Mouse (Mus musculus) small intestine, adult 2 months (tissue): ENCODE measurements around the gene Dnajc30. TPM values are rescaled to one million over a fixed set of nuclear protein-coding genes. Genes with fewer than 3 reads are reported as not detected.

Experiments
- H3K27ac ChIP-seq: fragments of 200-500 bp; 2 replicates; pipeline ENCODE4 v1.5.1; 2012; ENCODE audit warnings: low read depth, low read length, control low read depth, inconsistent platforms; ENCODE audit not compliant: insufficient read depth
- H3K27me3 ChIP-seq: fragments of 200-500 bp; 2 replicates; pipeline ENCODE4 v1.6.1; 2012; ENCODE audit warnings: mild to moderate bottlenecking, moderate library complexity, low read length, inconsistent platforms; ENCODE audit not compliant: control insufficient read depth, insufficient read depth
- H3K36me3 ChIP-seq: fragments of 200-500 bp; 2 replicates; pipeline ENCODE4 v1.6.1; 2012; ENCODE audit warnings: mild to moderate bottlenecking, low read length, control low read depth, inconsistent platforms; ENCODE audit not compliant: control insufficient read depth, insufficient read depth
- H3K4me1 ChIP-seq: fragments of 200-500 bp; 2 replicates; pipeline ENCODE4 v1.6.1; 2012; ENCODE audit warnings: low read length, inconsistent platforms, mixed read lengths; ENCODE audit not compliant: control insufficient read depth, insufficient read depth, insufficient read length
- H3K4me3 ChIP-seq: fragments of 200-500 bp; 2 replicates; pipeline ENCODE4 v1.5.1; 2012; ENCODE audit warnings: low read depth, mild to moderate bottlenecking, control low read depth, inconsistent platforms, low read length, moderate library complexity
- CTCF ChIP-seq: fragments of 200-500 bp; IDR thresholded peaks from 2 replicates; pipeline ENCODE4 v1.5.1; 2012; ENCODE audit warnings: low read depth, mild to moderate bottlenecking, control low read depth, inconsistent platforms, low read length, moderate library complexity, mixed read lengths; ENCODE audit not compliant: insufficient replicate concordance, insufficient read length; ENCODE audit errors: extremely low read depth
- POLR2A ChIP-seq: fragments of 200-500 bp; IDR thresholded peaks from 2 replicates; pipeline ENCODE4 v1.6.1; 2012; ENCODE audit warnings: low read depth, mild to moderate bottlenecking, control low read depth, inconsistent platforms, low read length, moderate library complexity
- WGBS: fragments of 180-500 bp; shearing (Covaris S2); methylation state at CpG from one replicate; pipeline ENCODE4 v1.1.7; 2018; 5-methylcytosine and 5-hydroxymethylcytosine counted together
- polyA plus RNA-seq: library from polyadenylated mRNA; depleted of rRNA; stranded (reverse); fragments of >200 nt; gene quantifications from 2 replicates; pipeline ENCODE4 v1.2.3, GENCODE M21; 2012; rRNA removed

Dnajc30 gene
- 30.1 and 46.4 TPM in 2 replicates for polyA plus RNA-seq

GRCm38 (mm10) chr5:135063629-135064381, at the start of gene Dnajc30:
Dnajc30 (plus strand) TSS chr5:135064202.
- Histone ChIP-seq H3K4me1 (peaks cover 4% of the 10 kb centered on the region; the same call in 1 of the 2 replicates), H3K4me3 (peak within 1 kb of the TSS; percentile 84), H3K36me3 (peaks cover 10% of the 10 kb centered on the region), H3K27me3 (no peaks in the 10 kb centered on the region), H3K27ac (peak within 1 kb of the TSS; percentile 51)
- TF ChIP-seq POLR2A: peak; percentile 73
- TF ChIP-seq CTCF: no peak
- under 1% methylated on average over 52 of the region's 52 CpGs for WGBS

- Histone ChIP-seq H3K27me3 (no peaks in the 10 kb centered on the region), H3K27ac (no peak overlapping the region), H3K4me3 (no peak overlapping the region), H3K4me1 (peaks cover 9% of the 10 kb centered on the region), H3K36me3 (peaks cover 7% of the 10 kb centered on the region)
- WGBS: 15% methylated on average over 7 of the region's 7 CpGs
- TF ChIP-seq CTCF: peak; percentile 96
- TF ChIP-seq POLR2A: no peak
Measured at GRCm38 (mm10) chr5:135015497-135015896, 48.5 kb upstream of the Dnajc30 start.

GRCm38 (mm10) chr5:135016224-135016759, 47.7 kb upstream of the Dnajc30 start:
- Histone ChIP-seq H3K27ac (no peak overlapping the region), H3K27me3 (no peaks in the 10 kb centered on the region), H3K4me1 (0 out of 2 replicates have a peak, but pooled peaks cover 2% of the 10 kb centered on the region), H3K36me3 (peaks cover 3% of the 10 kb centered on the region), H3K4me3 (no peak overlapping the region)
- 29% methylated on average over 4 of the region's 4 CpGs for WGBS
- no peak for TF ChIP-seq POLR2A
- peak; percentile 19; the same call in 1 of the 2 replicates for TF ChIP-seq CTCF

- no peak overlapping the region for H3K4me3 ChIP-seq
- no peaks in the 10 kb centered on the region for H3K36me3 ChIP-seq
- no peak overlapping the region for H3K27ac ChIP-seq
- WGBS: 22% methylated on average over 6 of the region's 6 CpGs
- no peaks in the 10 kb centered on the region for H3K27me3 ChIP-seq
- TF ChIP-seq CTCF (no peak), POLR2A (no peak)
- peaks cover 6% of the 10 kb centered on the region for H3K4me1 ChIP-seq
Measured at GRCm38 (mm10) chr5:135021814-135022213, 42.2 kb upstream of the Dnajc30 start.

- 2% methylated on average over 61 of the region's 61 CpGs for WGBS
- H3K27ac ChIP-seq: no peak within 1 kb of the TSS
- no peaks in the 10 kb centered on the region for H3K27me3 ChIP-seq
- H3K36me3 ChIP-seq: no peaks in the 10 kb centered on the region
- TF ChIP-seq POLR2A (peak; percentile 17; the same call in 1 of the 2 replicates), CTCF (no peak)
- peak within 1 kb of the TSS; percentile 67 for H3K4me3 ChIP-seq
- H3K4me1 ChIP-seq: peaks cover 7% of the 10 kb centered on the region
Measured at GRCm38 (mm10) chr5:135023344-135024173, 40.4 kb upstream of the Dnajc30 start, which contains the start of gene Stx1a. Stx1a (plus strand) TSS chr5:135023482.

- Histone ChIP-seq H3K27me3 (no peaks in the 10 kb centered on the region), H3K4me1 (peaks cover 16% of the 10 kb centered on the region), H3K4me3 (no peak overlapping the region), H3K36me3 (no peaks in the 10 kb centered on the region), H3K27ac (no peak overlapping the region)
- 48% methylated on average over 11 of the region's 11 CpGs for WGBS
- no peak for TF ChIP-seq POLR2A
Measured at GRCm38 (mm10) chr5:135024665-135025224, 39.3 kb upstream of the Dnajc30 start.

GRCm38 (mm10) chr5:135025899-135026298, 38.1 kb upstream of the Dnajc30 start:
- no peak overlapping the region for H3K27ac ChIP-seq
- H3K4me1 ChIP-seq: peaks cover 16% of the 10 kb centered on the region
- WGBS: 29% methylated on average over 7 of the region's 7 CpGs

More at GRCm38 (mm10) chr5:135025899-135026298, 38.1 kb upstream of the Dnajc30 start:
- no peaks in the 10 kb centered on the region for H3K27me3 ChIP-seq
- TF ChIP-seq CTCF (no peak), POLR2A (no peak)
- no peak overlapping the region for H3K4me3 ChIP-seq
- no peaks in the 10 kb centered on the region for H3K36me3 ChIP-seq
